Mouse (Mus musculus) inflammation-experienced regulatory T-cells, adult 6 months (primary cell): Measurements from ENCODE around the gene Dcpp3. TPM values are rescaled to one million over a fixed set of nuclear protein-coding genes. Genes with fewer than 3 reads are reported as not detected.
"Not testable (repeated sequence)": the region's sequence is repeated elsewhere in the genome, so short reads cannot be mapped to it uniquely, and the experiment has no call there.

Experiments
- ATAC-seq: one replicate; pipeline ENCODE4 v1.8.0; 2017
- polyA plus RNA-seq, 3 experiments: library from polyadenylated mRNA; unstranded; fragments of 100-300 nt; shearing (Covaris generic); gene quantifications; one replicate each; pipeline ENCODE4 v1.2.1; 2017

Dcpp3 gene
- not detected for polyA plus RNA-seq

DNA sequence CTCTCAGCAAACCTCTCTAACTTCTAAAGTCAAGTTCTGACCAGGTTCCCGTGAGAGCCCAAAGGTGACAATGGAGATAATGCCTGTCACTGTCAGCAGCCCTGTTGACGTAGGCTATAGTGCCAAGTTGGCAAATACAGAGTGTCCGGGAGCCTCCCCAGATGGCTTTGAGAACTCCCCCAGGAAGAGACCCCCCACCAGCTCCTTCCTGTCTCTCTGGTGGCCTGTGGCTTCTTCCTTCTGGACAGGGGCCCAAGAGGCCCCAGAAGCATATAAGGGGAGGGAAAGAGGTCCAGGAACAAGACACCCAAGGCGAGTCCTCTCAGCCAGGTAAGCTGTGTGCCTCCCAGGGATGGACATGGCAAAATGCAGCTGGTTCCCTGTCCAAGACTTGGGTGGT lies at the start of gene Dcpp3:
Gene Dcpp3 (plus strand): TSS at position 301 of the 400 bp plus-strand sequence.
- ATAC-seq: not testable (repeated sequence)

DNA sequence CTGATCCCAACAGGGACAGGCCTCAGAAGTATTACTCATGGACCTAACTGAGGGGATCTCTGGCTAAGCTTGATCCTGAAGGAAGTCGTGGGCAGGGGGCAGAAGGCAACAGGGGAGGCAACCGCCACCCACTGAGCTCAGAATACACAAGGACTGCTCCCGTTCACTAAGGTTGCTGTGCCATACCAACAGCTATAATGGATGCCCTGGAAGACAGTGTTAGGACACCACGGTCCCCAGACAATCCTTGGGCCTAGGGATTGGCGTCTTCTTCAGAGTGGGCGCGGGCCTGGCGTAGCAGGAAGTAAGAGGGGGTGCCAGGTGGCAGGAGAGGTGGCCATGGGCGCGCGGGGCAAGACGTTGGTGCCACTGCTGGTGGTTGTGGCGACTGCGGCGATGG lies 49.5 kb upstream of the Dcpp3 start, which contains the start of gene Prss21:
Gene Prss21 (plus strand): TSS at position 301 of the 400 bp plus-strand sequence.
- ATAC-seq: no peak

DNA sequence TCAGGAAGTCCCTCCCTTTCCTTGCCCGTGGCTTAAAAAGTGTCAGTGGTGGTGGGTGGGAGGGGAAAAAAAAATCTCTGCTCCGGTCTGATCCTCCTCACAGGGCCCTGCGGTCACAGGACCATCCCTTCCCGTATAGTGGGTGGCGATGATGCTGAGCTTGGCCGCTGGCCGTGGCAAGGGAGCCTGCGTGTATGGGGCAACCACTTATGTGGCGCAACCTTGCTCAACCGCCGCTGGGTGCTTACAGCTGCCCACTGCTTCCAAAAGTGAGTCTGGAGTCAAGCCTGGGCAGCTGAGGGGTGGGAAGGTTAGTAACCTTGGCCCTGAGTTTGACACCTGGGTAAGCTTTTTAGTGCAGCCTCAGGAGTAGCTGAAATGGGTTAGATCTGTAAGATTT lies 48.7 kb upstream of the Dcpp3 start:
- ATAC-seq: no peak

DNA sequence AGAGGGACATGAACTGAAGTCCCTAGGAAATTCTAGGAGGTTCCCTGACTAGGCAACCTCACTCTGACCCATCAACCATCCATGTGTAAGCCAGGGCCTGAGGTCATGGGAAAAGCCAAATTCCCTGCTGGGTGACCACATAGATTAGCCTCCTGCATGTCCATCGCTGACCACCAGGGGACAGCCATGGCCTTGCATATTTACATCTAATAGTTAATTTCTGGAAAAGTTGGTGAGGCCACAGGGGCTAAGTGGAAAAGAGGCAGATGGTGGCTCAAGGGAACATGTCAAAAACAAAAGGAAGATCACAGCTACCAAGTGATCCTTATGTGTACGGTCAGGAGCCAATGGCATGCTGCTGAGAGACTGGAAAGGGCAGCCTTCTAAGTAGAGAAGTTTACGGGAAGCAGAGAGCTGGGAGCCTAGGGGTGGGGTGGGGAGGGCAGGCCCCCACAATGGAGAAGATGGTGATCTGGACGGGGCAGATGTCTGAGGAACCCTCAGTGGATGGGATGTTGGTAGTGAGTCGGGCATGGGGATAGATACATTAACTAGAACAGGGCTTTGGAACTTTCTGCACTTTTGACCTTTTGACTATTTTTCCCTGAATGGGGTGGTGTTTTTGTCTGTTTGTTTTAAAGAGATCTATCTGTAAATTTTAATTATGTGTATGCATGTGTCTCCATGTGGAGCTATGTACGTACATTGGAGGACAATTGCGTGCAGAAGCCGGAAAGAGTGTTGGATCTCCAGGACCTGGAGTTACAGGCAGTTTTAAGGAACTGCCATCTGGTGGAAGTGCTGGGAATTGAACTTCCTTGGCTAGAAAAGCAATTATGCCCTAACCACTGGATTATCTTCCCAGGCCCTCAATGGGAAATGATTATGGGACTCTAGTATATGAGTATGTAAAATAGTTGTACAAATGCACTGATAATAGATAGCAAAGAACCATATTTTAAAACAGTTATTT lies 43.1 kb upstream of the Dcpp3 start:
- ATAC-seq: no peak

DNA sequence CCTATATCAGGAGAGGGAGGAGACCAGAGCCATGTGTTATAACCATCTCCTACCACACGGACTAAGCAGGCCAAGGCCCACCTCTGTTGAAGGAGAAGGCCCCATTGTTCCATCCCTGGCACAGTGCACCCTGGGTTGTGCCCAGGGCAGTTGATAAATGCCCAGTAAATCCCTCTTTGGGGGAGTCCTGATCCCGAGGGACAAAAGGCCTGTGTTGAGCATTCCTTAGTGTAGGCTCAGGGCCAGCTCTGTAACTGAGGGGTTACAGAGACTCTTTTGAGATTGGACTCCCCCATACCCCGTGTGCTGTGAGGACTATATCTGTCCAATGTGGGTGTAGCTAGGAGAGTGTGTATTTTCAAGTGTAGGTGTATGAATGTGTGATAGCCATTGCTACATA lies 40.5 kb upstream of the Dcpp3 start:
- ATAC-seq: no peak

DNA sequence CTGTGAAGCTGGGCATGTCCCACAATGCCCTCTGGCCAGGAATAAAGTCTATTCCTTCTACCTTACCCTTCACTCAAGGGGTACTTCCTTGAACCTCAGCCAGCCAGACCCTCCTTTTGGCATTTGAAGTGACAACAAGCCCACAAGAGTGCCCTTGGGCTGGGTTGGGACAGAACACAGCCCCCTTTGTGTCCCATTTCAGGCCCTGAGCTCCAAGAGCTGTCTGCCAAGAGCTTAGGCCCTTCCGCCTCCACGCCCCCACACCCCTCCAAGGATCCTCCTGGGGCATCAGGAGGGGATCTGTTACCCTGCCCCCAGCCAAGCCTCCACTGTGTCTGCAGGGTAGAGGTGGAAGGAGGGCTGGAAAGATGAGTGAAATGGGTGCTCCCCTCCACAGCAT lies 40.1 kb upstream of the Dcpp3 start:
- no peak for ATAC-seq

DNA sequence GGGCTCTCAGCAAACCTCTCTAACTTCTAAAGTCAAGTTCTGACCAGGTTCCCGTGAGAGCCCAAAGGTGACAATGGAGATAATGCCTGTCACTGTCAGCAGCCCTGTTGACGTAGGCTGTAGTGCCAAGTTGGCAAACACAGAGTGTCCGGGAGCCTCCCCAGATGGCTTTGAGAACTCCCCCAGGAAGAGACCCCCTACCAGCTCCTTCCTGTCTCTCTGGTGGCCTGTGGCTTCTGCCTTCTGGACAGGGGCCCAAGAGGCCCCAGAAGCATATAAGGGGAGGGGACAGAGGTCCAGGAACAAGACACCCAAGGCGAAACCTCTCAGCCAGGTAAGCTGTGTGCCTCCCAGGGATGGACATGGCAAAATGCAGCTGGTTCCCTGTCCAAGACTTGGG lies 36.7 kb upstream of the Dcpp3 start, which contains the start of the genes Dcpp1 and Dcpp2:
Gene Dcpp1 (plus strand): TSS at position 301 of the 400 bp plus-strand sequence.
Gene Dcpp2 (plus strand): TSS at position 305 of the 400 bp plus-strand sequence.
- ATAC-seq: not testable (repeated sequence)

DNA sequence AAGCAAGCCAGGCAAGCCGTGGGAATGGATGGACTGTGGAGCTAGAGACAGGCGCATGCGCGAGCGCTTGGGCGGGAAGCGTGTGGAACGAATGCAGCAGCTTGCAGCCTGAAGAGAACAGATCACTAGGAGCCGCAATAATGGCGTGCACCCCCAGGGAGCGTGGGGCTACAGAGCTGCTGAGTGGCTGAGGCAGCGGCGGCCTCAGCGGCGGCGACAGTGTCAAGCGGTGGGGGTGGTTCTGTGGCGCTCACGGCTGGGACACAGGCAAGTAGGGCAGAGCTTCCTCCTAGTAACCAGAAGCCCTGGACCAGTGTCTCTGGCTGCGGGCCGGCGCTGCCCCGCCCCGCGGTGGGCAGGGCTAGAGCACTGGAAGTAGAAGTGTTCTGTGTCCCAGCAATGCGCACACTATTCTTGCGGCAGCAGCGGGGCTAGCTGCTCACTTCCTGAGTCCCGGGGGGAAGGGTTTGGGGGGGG lies 7.3 kb downstream of the Dcpp3 start:
- peak; percentile 95 for ATAC-seq

DNA sequence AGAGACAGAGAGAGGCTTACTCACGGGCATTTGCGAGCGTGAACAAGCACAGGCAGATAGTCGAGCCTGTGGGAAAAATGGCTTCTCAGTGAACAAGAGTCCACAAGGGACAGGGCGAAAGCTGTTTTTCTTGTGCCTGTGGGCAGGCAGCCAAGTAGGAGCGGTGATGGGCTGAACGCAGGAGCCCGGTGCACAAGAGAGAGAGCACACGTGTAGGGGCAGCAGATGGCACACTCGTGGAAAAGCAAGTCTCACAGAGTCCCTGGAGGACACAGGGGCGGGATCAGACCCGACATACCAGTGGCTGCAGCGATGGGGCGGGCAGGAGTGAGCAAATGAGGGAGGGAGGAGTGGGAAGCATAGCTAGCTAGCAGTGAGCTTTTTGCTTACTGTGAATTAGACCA lies 7.8 kb downstream of the Dcpp3 start:
- peak; percentile 64 for ATAC-seq

DNA sequence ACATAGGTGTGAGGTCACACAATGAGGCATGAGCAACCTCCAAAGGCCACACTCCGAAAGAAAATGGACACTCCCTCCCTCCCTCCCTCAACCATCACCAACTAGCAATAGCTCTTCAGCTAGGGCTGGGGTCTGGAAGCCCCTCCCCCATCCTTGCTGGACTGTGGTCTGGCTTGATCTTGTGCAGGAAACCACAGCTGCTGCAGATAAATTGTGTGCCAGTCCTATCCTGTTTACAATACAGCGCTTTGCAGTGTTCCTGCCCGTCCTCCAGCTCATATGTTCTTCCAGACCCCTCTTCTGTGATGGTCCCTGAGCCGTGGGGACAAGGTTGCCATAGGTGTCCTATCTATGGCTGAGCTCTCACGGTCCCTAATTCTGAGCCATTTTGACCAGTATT lies 13.9 kb downstream of the Dcpp3 start:
- ATAC-seq: no peak

DNA sequence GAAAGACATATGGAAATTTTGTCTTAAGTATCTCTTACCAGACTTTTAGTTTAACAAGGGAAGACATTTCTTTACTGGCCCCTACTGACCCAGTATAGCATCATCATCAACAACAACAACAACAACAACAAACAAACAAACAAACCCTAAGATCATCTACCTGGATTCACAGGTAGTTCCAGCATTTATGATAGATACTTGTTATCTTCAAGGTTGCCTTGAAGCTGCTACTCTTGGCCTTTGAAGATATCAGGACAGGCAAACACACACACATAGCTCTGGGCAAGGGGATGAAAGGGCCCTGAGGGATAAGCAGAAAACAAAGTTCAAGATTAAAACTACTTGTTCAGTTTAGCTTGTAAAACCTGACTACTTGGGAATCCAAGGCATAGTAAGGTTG lies 24.1 kb downstream of the Dcpp3 start, which contains the start of gene Sbp:
Gene Sbp (plus strand): TSS at position 301 of the 400 bp plus-strand sequence.
- no peak for ATAC-seq

DNA sequence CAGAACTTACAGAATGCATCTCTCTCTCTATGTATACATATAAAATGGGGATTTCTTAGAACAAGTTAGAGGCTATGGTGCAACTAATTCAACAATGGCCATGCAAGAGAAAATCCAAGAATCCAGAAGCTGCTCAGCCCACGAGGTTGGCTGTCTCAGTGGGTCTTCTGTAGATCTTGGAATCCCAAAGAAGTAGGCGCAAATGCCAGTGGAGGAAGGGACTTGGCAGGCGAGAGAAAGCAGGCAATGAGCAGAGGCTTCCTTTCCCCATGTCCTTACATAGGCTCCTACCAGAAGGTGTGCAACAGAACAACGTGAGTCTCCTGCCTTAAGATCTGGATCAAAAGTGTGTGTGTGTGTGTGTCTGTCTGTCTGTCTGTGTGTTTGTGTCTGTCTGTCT lies 30.2 kb downstream of the Dcpp3 start:
- ATAC-seq: not testable (repeated sequence)

DNA sequence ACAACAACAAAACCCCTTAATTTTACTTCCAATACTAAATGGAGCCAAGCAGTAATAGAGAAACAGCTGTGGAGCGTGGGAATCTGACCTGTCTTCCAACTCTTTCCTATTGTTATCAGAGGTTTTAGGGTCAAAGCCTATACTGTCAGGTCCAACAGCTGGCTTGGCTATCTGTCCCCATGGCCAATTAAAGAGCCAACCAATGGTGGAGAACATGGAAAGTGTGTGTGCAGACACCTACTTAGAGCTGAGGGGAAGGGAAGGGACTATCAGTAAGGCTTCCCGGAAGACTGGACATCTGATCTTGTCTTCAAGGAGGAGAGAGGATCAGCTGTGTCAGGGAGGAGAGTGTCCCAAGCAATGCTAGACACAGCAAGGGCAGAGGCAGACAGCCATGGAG lies 31.8 kb downstream of the Dcpp3 start:
- no peak for ATAC-seq

DNA sequence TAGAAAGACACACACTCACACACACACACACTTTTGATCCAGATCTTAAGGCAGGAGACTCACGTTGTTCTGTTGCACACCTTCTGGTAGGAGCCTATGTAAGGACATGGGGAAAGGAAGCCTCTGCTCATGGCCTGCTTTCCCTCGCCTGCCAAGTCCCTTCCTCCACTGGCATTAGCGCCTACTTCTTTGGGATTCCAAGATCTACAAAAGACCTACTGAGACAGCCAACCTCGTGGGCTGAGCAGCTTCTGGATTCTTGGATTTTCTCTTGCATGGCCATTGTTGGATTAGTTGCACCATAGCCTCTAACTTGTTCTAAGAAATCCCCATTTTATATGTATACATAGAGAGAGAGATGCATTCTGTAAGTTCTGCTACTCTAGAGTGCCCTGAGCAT lies 33.6 kb downstream of the Dcpp3 start:
- not testable (repeated sequence) for ATAC-seq

DNA sequence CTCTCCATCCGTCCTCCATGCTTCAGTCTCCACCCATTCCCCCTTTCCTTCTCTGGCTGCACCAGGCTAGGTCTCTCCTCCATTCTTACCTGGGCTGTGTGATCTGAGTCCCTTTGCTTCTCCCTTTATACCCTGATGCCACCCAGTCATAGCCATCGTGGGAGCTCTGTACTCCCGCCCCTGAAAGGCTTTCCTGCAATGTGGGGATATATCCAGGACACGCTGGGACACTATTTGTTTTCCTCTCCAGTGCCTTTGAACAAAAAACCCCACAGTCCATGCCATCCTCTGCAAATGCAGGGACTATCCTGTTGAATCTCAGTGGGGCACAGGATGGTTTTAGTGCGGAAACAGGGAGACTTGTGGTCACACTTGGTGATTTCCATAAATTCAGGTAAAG lies 37.9 kb downstream of the Dcpp3 start, which contains the start of gene Sbpl:
Gene Sbpl (minus strand): TSS at position 101 of the 400 bp plus-strand sequence.
- ATAC-seq: no peak

DNA sequence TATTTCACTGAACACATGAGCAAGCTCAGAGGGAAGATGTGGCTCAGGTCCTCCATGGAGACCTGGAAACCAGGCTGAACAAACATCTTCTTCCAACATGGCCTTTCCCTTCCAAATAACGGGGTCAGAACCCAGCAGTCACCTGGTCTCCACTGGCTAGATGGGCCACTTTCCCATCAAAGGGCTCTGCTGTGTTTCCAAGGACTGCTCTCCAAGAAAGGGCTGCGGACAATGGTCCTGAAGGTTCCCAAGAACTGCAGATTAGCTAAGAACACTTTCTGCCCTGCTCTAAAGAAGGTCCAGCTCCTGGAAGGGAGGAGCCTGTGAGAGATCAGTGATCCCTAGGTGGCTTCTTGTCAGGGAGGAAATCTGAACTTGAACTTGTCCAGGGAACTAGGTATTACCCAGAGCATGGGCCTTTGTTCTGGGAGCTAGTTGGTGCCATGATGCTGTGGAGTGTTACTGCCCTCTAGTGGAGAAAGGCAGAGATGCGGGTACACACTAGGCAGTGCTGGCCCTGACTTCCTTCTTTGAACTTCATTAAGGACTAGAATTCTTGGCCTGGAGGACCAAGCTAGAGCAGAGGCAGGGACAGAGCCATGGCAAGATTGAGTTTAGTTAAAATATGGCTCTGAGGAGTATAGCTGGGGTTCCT lies 43.0 kb downstream of the Dcpp3 start:
- peak; percentile 85 for ATAC-seq

DNA sequence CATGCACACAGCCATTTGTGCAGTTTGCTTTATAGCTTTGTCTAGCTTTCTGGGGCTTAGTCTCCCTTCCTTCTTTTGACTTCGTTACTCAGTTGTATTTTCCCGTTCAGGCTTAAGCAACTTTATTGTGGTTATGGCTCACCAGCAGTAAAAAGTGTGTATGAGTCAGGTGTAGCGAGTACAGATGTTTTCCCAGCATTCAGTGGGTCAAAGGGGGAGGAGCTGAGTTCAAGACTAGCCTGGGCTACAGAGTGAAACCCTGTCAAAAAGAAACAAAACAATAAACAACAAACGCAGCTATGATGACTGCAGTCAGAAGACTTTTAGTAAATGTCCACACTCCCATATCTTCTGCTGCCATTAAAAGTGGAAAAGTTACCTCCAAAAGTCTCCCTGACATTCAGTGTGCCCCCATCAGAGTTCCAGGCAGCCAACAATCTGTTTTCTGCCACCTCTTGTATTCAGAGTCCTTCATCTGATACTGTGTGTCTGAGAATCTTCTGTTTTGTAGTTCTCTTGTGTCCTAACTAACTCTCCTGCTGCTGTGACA lies 44.4 kb downstream of the Dcpp3 start:
- no peak for ATAC-seq

DNA sequence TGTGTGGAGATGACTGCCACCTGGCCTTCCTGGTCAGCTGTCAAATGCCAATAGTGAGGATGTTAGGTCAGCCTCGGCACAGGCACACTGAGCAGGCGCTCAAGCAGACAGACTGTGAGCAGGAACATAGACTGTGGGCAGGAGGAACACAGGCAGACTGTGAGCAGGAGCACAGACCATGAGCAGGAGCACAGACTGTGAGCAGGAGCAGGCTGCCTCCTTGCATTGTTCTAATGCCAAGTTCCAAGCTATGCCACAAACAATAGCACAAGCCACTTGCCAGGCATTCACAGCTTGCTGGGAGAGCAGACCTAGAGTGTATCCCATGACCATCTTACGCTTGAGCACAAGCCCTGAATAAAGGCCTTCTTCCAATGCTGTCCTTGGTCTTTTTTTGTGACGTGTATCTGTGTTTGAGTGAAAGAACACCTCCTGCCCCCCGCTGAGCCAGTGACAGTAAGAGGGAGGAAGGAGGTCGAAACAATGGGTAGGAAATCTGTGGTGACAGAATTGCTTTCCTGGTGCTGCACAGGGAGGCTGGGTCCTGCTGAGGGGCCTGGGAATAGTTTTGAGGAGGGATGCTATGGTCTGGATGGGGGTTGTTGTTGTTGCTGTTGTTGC lies 48.7 kb downstream of the Dcpp3 start:
- no peak for ATAC-seq

DNA sequence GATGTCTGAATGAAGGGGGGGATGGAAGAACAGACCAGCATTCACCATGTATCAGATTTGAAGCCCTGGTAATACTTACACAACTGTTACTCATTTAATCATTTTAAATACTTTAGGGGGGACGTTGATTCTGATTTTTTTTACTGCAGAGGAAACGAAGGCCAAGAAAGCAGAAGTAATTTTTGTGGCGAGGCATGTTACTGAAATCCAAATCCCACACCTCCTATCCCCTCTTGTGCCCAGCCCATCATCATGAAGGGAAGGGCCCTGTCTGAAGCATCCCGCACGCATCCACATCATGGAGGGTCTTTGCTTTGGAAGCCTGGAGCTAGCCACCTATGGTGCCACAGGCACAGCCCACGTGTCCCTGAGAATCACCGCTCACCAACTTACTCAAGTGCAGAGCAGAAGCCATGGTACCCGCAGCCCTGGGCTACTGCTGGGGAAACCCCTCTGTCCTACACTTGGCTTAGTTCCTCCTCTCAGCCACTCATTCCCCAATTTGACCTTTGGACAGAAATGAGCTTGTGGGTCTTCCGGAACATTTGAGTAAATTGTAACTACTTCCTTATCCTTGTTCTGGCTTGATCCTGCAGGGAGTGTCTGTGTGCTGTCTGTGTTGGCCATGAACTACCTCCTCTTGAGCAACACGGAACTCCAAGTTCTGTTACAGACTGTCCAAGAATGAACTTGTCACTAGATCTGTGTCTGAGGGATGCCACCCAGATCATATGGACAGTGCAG lies 49.6 kb downstream of the Dcpp3 start:
- ATAC-seq: no peak

DNA sequence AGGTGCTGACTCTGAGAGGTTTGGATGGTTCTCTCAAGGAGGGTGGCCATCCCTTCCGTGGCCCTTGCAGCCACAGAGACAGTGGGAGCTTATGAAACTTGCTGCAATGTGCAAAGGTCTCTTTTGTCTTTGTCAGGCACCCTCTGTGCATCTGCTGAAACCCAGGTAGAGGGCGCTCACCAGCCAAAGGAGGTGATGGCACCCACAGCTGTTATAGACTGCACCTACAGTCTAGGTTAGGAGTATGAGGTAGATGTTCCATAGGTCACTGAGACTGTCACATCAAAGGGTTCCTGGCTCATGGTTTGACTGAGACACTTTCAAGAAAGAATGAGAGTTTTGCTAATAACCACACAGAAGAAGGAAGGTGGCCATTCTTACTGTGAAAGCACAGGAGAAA lies 51.5 kb downstream of the Dcpp3 start:
- ATAC-seq: no peak
